Mouse (Mus musculus) heart, embryonic 16.5 days (tissue): Measurements from ENCODE around the gene Phf12. TPM values are rescaled to one million over a fixed set of nuclear protein-coding genes. Genes with fewer than 3 reads are reported as not detected.

Experiments used
- ATAC-seq: fragments of 200-750 bp; cut with Nextera tagmentation; replicated peaks from 2 replicates; pipeline ENCODE4 v1.8.0; 2017; ENCODE audit warnings: moderate number of reproducible peaks; ENCODE audit not compliant: insufficient read depth, low FRiP score; ENCODE audit errors: extremely low read depth
- H3K27ac ChIP-seq: fragments of 300-500 bp; sonication (generic); 2 replicates; pipeline ENCODE4 v1.5.1; 2014; ENCODE audit warnings: mild to moderate bottlenecking, low read length, control low read depth, moderate library complexity
- H3K27me3 ChIP-seq: fragments of 300-500 bp; sonication (generic); 2 replicates; pipeline ENCODE4 v1.6.1; 2014; ENCODE audit warnings: low read length, mixed read lengths; ENCODE audit not compliant: control insufficient read depth, insufficient read depth
- H3K36me3 ChIP-seq: fragments of 300-500 bp; sonication (generic); 2 replicates; pipeline ENCODE4 v1.6.1; 2014; ENCODE audit not compliant: control insufficient read depth, insufficient read depth
- H3K4me1 ChIP-seq: fragments of 300-500 bp; sonication (generic); 2 replicates; pipeline ENCODE4 v1.6.1; 2014; ENCODE audit warnings: low read length, mixed read lengths; ENCODE audit not compliant: control insufficient read depth, insufficient read depth
- H3K4me2 ChIP-seq: fragments of 300-500 bp; sonication (generic); 2 replicates; pipeline ENCODE4 v1.6.1; 2014; ENCODE audit warnings: low read depth, mild to moderate bottlenecking, control low read depth, low read length
- H3K4me3 ChIP-seq: fragments of 300-500 bp; sonication (generic); 2 replicates; pipeline ENCODE4 v1.5.1; 2014; ENCODE audit warnings: mild to moderate bottlenecking, control low read depth, low read length
- H3K9ac ChIP-seq: fragments of 300-500 bp; sonication (generic); 2 replicates; pipeline ENCODE4 v1.6.1; 2014; ENCODE audit warnings: low read length, control low read depth
- H3K9me3 ChIP-seq: fragments of 300-500 bp; sonication (generic); replicated peaks from 2 replicates; pipeline ENCODE4 v1.6.1; 2016; ENCODE audit warnings: low read length; ENCODE audit not compliant: control insufficient read depth
- WGBS: fragments of 180-500 bp; shearing (Covaris S2); extraction: QIAGEN DNeasy Blood & Tissue Kit; methylation state at CpG from one replicate; pipeline ENCODE4 v1.1.7; 2014; 5-methylcytosine and 5-hydroxymethylcytosine counted together
- polyA plus RNA-seq: library from polyadenylated mRNA; unstranded; fragments of >200 nt; fragmentation: Nextera tagmentation; extraction: Ambion mirVana; gene quantifications from 2 replicates; pipeline ENCODE4 v1.2.1, GENCODE M21; 2015

Gene Phf12
- polyA plus RNA-seq, 1 experiment from 2014 or later, result 12.4 TPM

DNA sequence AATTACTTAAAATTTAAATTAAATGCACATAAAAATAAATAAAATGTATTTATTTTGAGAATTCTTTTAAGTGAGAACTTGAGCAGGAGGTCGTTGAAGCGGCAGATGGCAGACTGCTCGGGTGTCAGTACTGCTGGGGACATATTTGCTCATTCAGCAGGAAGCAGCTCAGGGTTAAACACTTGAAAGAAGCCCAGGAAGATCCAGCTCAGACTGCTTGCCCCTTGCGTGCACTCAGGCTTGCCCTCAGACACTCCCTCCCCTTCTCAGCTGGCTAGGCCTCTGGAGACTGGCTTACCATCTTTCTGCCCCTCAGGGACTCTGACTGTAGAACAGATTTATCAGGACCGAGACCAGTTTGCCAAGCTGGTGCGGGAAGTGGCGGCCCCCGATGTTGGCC lies 74.4 kb downstream of the Phf12 start:
- H3K36me3 ChIP-seq, result peaks cover 16% of the 10 kb centered on the region
- no peak for ATAC-seq

DNA sequence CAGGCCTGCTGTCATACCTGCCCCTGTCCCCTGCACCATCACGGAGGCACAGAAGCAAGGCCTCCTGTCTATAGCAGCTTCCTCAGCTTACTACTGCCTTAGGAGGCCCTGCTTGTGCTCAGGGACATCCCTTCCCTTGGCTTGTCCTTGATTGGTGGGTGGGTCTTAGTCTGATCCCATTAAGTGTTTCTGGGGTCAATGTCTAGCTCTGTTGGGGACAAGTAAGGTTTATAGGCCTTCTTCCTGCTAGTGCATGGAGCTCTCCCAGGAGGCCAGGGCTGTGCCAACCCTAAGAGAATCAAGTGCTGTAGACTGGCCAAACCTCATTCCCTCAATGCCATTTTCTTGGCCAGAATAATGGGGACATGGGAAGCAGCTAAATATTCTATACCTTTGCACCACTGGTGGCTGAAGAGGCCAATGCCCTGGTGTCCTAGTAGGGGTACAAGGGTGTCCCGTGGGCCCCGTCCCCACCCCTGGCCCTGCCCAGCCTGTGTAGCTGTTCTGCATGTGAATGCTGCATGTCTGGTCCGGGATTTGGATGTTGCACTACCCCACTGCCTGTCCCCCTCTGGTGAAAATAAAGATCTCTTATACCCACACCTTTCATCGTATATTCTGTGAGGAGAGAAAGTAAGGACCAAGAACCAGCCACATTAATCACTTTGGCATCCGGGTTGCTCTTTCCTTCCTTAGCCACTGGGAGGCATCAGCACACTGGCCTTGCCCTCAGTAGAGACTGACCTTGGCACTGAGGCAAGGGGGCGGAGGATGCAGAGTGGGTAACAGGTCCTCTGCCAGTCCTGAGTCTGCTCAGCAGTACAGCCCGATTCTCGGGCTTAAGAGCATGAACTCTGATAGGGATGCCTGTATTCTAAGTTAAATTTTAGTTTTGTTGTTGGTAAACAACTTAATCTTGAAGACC lies 77.5 kb downstream of the Phf12 start:
- Histone ChIP-seq H3K4me2 (no peak overlapping the region), H3K9ac (no peak overlapping the region), H3K4me1 (peaks cover 2% of the 10 kb centered on the region; the same call in 1 of the 2 replicates), H3K27me3 (no peaks in the 10 kb centered on the region), H3K9me3 (no peaks in the 10 kb centered on the region), H3K36me3 (peaks cover 13% of the 10 kb centered on the region), H3K4me3 (no peak overlapping the region), H3K27ac (no peak overlapping the region)
- WGBS, result 41% methylated on average over 9 of the region's 9 CpGs
- ATAC-seq, result peak; percentile 91

More for the DNA sequence above, 74.4 kb downstream of the Phf12 start:
- H3K4me3 ChIP-seq, result no peak overlapping the region
- 83% methylated on average over 8 of the region's 8 CpGs for WGBS
- H3K9ac ChIP-seq, result no peak overlapping the region
- no peak overlapping the region for H3K27ac ChIP-seq
- H3K9me3 ChIP-seq, result no peaks in the 10 kb centered on the region
- peaks cover 2% of the 10 kb centered on the region; the same call in 1 of the 2 replicates for H3K4me1 ChIP-seq
- no peak overlapping the region for H3K4me2 ChIP-seq
- H3K27me3 ChIP-seq, result no peaks in the 10 kb centered on the region

DNA sequence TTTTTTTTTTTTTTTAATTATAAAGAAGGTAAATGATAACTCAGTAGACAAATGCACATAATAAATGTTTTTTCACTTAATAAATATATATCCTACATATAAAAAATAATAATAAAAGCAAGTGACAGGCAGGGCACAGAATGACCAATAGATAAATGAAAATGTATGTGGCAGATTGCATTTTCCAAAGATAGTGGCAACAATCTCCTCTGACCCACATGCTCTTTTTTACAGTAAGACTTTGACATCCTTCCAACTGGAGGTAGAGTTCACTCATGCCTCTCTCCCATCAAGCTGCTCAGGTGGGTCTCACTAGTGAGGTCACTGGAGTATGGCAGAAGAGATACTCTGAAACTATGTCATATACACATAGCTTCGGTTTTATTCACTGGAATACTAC lies 80.0 kb downstream of the Phf12 start:
- H3K4me3 ChIP-seq, result no peak overlapping the region
- no peak overlapping the region for H3K4me2 ChIP-seq
- H3K27ac ChIP-seq, result no peak overlapping the region
- peaks cover 2% of the 10 kb centered on the region; the same call in 1 of the 2 replicates for H3K4me1 ChIP-seq
- 74% methylated on average over 1 of the region's 1 CpGs for WGBS
- no peak for ATAC-seq
- H3K27me3 ChIP-seq, result no peaks in the 10 kb centered on the region
- H3K36me3 ChIP-seq, result peaks cover 10% of the 10 kb centered on the region; the same call in 1 of the 2 replicates
- H3K9ac ChIP-seq, result no peak overlapping the region
- H3K9me3 ChIP-seq, result no peaks in the 10 kb centered on the region

GRCm38 (mm10) chr11:78065906-78066305 lies 83.4 kb downstream of the Phf12 start:
- WGBS, result 32% methylated on average over 2 of the region's 2 CpGs
- Histone ChIP-seq H3K4me2 (no peak overlapping the region), H3K36me3 (no peaks in the 10 kb centered on the region), H3K27ac (no peak overlapping the region), H3K4me1 (no peaks in the 10 kb centered on the region), H3K9me3 (no peaks in the 10 kb centered on the region), H3K27me3 (no peaks in the 10 kb centered on the region), H3K4me3 (no peak overlapping the region), H3K9ac (no peak overlapping the region)
- ATAC-seq, result no peak

DNA sequence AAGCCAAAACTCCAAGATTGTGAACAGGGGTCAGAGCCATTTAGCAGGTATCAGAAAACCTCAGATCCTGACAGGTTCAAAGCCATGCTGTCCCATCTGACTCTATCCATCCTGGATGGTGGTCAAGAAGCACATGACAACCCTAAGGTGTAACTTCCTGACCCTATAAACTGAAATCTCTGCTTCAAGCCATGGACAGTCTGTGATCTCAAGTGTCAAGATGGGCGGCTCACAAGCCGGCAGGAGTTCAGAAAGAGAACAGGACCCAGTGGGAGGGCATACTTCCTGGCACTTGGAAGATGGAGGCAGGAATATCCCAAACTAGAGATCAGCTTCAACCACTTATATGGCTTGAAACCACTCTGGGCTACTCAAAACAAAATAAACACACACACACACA lies 84.1 kb downstream of the Phf12 start:
- 46% methylated on average over 2 of the region's 2 CpGs for WGBS
- Histone ChIP-seq H3K4me3 (no peak overlapping the region), H3K27ac (no peak overlapping the region), H3K9me3 (no peaks in the 10 kb centered on the region), H3K27me3 (no peaks in the 10 kb centered on the region), H3K9ac (no peak overlapping the region), H3K4me1 (no peaks in the 10 kb centered on the region), H3K4me2 (no peak overlapping the region), H3K36me3 (no peaks in the 10 kb centered on the region)
- ATAC-seq, result no peak

- Histone ChIP-seq H3K4me3 (no peak overlapping the region), H3K27ac (no peak overlapping the region), H3K9ac (no peak overlapping the region), H3K9me3 (no peaks in the 10 kb centered on the region), H3K36me3 (no peaks in the 10 kb centered on the region), H3K4me2 (no peak overlapping the region), H3K4me1 (no peaks in the 10 kb centered on the region), H3K27me3 (no peaks in the 10 kb centered on the region)
- WGBS, result 64% methylated on average over 5 of the region's 5 CpGs
- ATAC-seq, result no peak
These were observed 85.0 kb downstream of the Phf12 start for GRCm38 (mm10) chr11:78067566-78067965.

GRCm38 (mm10) chr11:78069130-78069529 lies 86.6 kb downstream of the Phf12 start:
- no peak for ATAC-seq
- H3K4me3 ChIP-seq, result no peak overlapping the region
- H3K4me2 ChIP-seq, result no peak overlapping the region
- H3K36me3 ChIP-seq, result peaks cover 5% of the 10 kb centered on the region
- no peaks in the 10 kb centered on the region for H3K4me1 ChIP-seq
- H3K9ac ChIP-seq, result no peak overlapping the region
- no peaks in the 10 kb centered on the region for H3K9me3 ChIP-seq
- H3K27ac ChIP-seq, result no peak overlapping the region
- WGBS, result 76% methylated on average over 5 of the region's 5 CpGs
- no peaks in the 10 kb centered on the region for H3K27me3 ChIP-seq

GRCm38 (mm10) chr11:78069646-78070045 lies 87.1 kb downstream of the Phf12 start:
- no peak overlapping the region for H3K4me3 ChIP-seq
- peaks cover 10% of the 10 kb centered on the region for H3K36me3 ChIP-seq
- H3K9me3 ChIP-seq, result no peaks in the 10 kb centered on the region
- H3K27me3 ChIP-seq, result no peaks in the 10 kb centered on the region
- no peak overlapping the region for H3K9ac ChIP-seq
- ATAC-seq, result no peak
- WGBS, result 55% methylated on average over 6 of the region's 6 CpGs
- no peaks in the 10 kb centered on the region for H3K4me1 ChIP-seq
- no peak overlapping the region for H3K4me2 ChIP-seq
- H3K27ac ChIP-seq, result no peak overlapping the region

GRCm38 (mm10) chr11:78071938-78072337 lies 89.4 kb downstream of the Phf12 start:
- no peak overlapping the region for H3K4me2 ChIP-seq

More at GRCm38 (mm10) chr11:78071938-78072337, 89.4 kb downstream of the Phf12 start:
- no peak overlapping the region for H3K27ac ChIP-seq
- ATAC-seq, result no peak
- no peaks in the 10 kb centered on the region for H3K4me1 ChIP-seq
- H3K4me3 ChIP-seq, result no peak overlapping the region
- no peaks in the 10 kb centered on the region for H3K9me3 ChIP-seq
- H3K9ac ChIP-seq, result no peak overlapping the region
- WGBS, result 81% methylated on average over 5 of the region's 5 CpGs
- no peaks in the 10 kb centered on the region for H3K27me3 ChIP-seq
- peaks cover 28% of the 10 kb centered on the region for H3K36me3 ChIP-seq
